Mouse (Mus musculus) G1E (cell line): ENCODE results near the gene Evi5l.

Experiments used
- CTCF ChIP-seq: IDR thresholded peaks from 2 replicates; pipeline ENCODE4 v1.5.1; 2012; ENCODE audit warnings: low read depth, low read length, inconsistent platforms, mixed read lengths
- GATA1 ChIP-seq: IDR thresholded peaks from 2 replicates; pipeline ENCODE4 v1.6.1; 2012; ENCODE audit warnings: borderline replicate concordance, low read length, inconsistent platforms, mixed read lengths
- GATA2 ChIP-seq: IDR thresholded peaks from 2 replicates; pipeline ENCODE4 v1.6.1; 2012; ENCODE audit warnings: low read depth, low read length, inconsistent platforms, borderline replicate concordance
- POLR2AphosphoS5 ChIP-seq: IDR thresholded peaks from 2 replicates; pipeline ENCODE4 v1.6.1; 2012; ENCODE audit warnings: low read depth, low read length, inconsistent platforms; ENCODE audit not compliant: insufficient replicate concordance

GRCm38 (mm10) chr8:4227919-4228318, 61.6 kb downstream of the Evi5l start:
- TF ChIP-seq CTCF (no peak), POLR2AphosphoS5 (no peak), GATA2 (no peak), GATA1 (no peak)
